Mouse (Mus musculus) kidney, postnatal 0 days (tissue): ENCODE data around the gene Rab4b. TPM values are rescaled to one million over a fixed set of nuclear protein-coding genes. Genes with fewer than 3 reads are reported as not detected.

Experiments used
- ATAC-seq: fragments of 200-750 bp; cut with Nextera tagmentation; replicated peaks from 2 replicates; pipeline ENCODE4 v1.8.0; 2017; ENCODE audit warnings: low read depth, moderate number of reproducible peaks, moderate TSS enrichment, moderate library complexity; ENCODE audit not compliant: low FRiP score
- DNase-seq: peaks from one replicate; pipeline ENCODE4 v3.0.0-alpha.2; 2016; ENCODE audit warnings: low spot score
- H3K27ac ChIP-seq: fragments of 300-500 bp; sonication (generic); 2 replicates; pipeline ENCODE4 v1.5.1; 2014; ENCODE audit warnings: mild to moderate bottlenecking
- H3K27me3 ChIP-seq: fragments of 300-500 bp; sonication (generic); 2 replicates; pipeline ENCODE4 v1.6.1; 2014; ENCODE audit warnings: low read length, mixed read lengths; ENCODE audit not compliant: insufficient read depth
- H3K36me3 ChIP-seq: fragments of 300-500 bp; sonication (generic); 2 replicates; pipeline ENCODE4 v1.6.1; 2014; ENCODE audit warnings: low read length, mixed read lengths; ENCODE audit not compliant: insufficient read depth
- H3K4me1 ChIP-seq: fragments of 300-500 bp; sonication (generic); replicated peaks from 2 replicates; pipeline ENCODE4 v1.6.1; 2014; ENCODE audit warnings: antibody characterized with exemption, low read length, mixed read lengths; ENCODE audit not compliant: insufficient read depth
- H3K4me2 ChIP-seq: fragments of 300-500 bp; sonication (generic); 2 replicates; pipeline ENCODE4 v1.6.1; 2014; ENCODE audit warnings: mild to moderate bottlenecking, low read length, moderate library complexity, mixed read lengths
- H3K4me3 ChIP-seq: fragments of 300-500 bp; sonication (generic); replicated peaks from 2 replicates; pipeline ENCODE4 v1.5.1; 2014; ENCODE audit warnings: low read depth, low read length
- H3K9ac ChIP-seq: fragments of 300-500 bp; sonication (generic); 2 replicates; pipeline ENCODE4 v1.6.1; 2014; ENCODE audit warnings: low read depth, low read length
- H3K9me3 ChIP-seq: fragments of 300-500 bp; sonication (generic); replicated peaks from 2 replicates; pipeline ENCODE4 v1.6.1; 2016; ENCODE audit warnings: low read length, inconsistent platforms, mixed read lengths
- CTCF ChIP-seq: IDR thresholded peaks from 2 replicates; pipeline ENCODE4 v1.5.1; 2016; ENCODE audit warnings: antibody characterized with exemption, low read depth, mild to moderate bottlenecking, moderate library complexity
- WGBS: fragments of 180-500 bp; shearing (Covaris S2); extraction: QIAGEN DNeasy Blood & Tissue Kit; methylation state at CpG from one replicate; pipeline ENCODE4 v1.1.7; 2014; 5-methylcytosine and 5-hydroxymethylcytosine counted together
- polyA plus RNA-seq: library from polyadenylated mRNA; unstranded; fragments of >200 nt; fragmentation: Nextera tagmentation; extraction: Ambion mirVana; gene quantifications from 2 replicates; pipeline ENCODE4 v1.2.1, GENCODE M21; 2015

The Rab4b gene
- polyA plus RNA-seq, 1 experiment from 2014 or later, result 75.0 TPM

DNA sequence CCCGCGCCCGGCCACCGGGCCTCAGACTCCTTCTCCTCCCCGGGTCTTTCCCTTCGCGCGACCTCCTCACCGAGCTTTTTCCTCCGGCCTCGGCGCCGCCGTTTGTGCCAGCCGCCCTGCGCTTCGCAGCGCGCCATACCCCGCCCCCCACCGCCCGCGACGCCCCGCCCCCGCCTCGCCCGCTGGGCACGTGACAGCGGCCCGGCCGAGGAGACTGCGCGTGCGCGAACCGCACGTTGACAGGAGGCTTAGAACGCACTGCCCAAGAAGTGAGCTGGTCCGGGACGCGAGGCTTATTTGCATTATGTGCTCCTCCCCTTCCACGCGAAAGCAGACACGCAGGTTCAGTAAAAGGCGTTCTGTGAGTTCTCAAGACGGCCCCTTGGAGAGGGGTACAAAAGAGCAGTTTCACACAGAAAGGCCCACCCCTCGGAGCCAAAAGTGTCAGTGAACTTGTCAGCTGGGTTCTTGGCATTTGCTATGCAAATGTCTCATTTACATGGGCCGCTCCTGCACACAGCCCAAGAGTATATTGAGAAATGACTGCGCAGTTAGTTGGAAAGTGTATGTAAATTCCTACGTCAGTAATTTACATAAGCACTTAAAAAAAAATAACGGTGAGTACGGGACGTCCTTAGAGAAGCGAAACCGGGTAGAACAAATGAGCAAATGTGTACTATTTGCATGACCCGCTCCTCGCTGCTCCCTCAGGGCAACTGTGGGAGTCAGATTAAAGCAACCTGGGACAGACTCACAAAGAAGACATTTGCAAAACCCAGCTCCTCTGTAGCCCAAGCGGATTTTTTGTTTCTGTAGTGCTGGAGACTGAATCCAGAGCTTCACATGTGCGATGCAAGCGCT is 11.9 kb downstream of the Rab4b start, which contains the start of gene Egln2:
Gene Egln2 (minus strand): TSS at position 189 of the 861 bp plus-strand sequence.
- Histone ChIP-seq H3K4me1 (peaks cover 27% of the 10 kb centered on the region; the same call in 1 of the 2 replicates), H3K4me2 (peak within 1 kb of the TSS; percentile 66), H3K27ac (peak within 1 kb of the TSS; percentile 93), H3K9me3 (no peaks in the 10 kb centered on the region), H3K9ac (peak within 1 kb of the TSS; percentile 69), H3K4me3 (peak within 1 kb of the TSS; percentile 62), H3K36me3 (peaks cover 11% of the 10 kb centered on the region; the same call in 1 of the 2 replicates), H3K27me3 (no peaks in the 10 kb centered on the region)
- WGBS, result under 1% methylated on average over 47 of the region's 61 CpGs
- DNase-seq, result peak; percentile 95
- peak; percentile 79 for ATAC-seq
- TF ChIP-seq CTCF, result no peak

- Histone ChIP-seq H3K27ac (peak overlapping the region; percentile 93), H3K9ac (peak overlapping the region; percentile 69), H3K36me3 (peaks cover 7% of the 10 kb centered on the region; the same call in 1 of the 2 replicates), H3K4me2 (peak overlapping the region; percentile 66), H3K4me1 (peaks cover 27% of the 10 kb centered on the region; the same call in 1 of the 2 replicates), H3K4me3 (peak overlapping the region; percentile 62), H3K9me3 (no peaks in the 10 kb centered on the region), H3K27me3 (no peaks in the 10 kb centered on the region)
- 1% methylated on average over 22 of the region's 43 CpGs for WGBS
- no peak for TF ChIP-seq CTCF
- ATAC-seq (peak; percentile 81), DNase-seq (peak; percentile 87)
Measured at GRCm38 (mm10) chr7:27166229-27166613, 12.5 kb downstream of the Rab4b start.

GRCm38 (mm10) chr7:27165696-27166095 is 13.0 kb downstream of the Rab4b start:
- H3K9ac ChIP-seq, result peak overlapping the region; percentile 69
- H3K4me2 ChIP-seq, result peak overlapping the region; percentile 66
- H3K27me3 ChIP-seq, result no peaks in the 10 kb centered on the region
- ATAC-seq, result no peak
- no peak for DNase-seq
- H3K9me3 ChIP-seq, result no peaks in the 10 kb centered on the region
- H3K27ac ChIP-seq, result peak overlapping the region; percentile 93
- peaks cover 30% of the 10 kb centered on the region; the same call in 1 of the 2 replicates for H3K4me1 ChIP-seq
- 3% methylated on average over 8 of the region's 8 CpGs for WGBS
- no peak for TF ChIP-seq CTCF
- peak overlapping the region; percentile 62 for H3K4me3 ChIP-seq
- H3K36me3 ChIP-seq, result peaks cover 3% of the 10 kb centered on the region; the same call in 1 of the 2 replicates

- 58% methylated on average over 22 of the region's 23 CpGs for WGBS
- H3K4me1 ChIP-seq, result peaks cover 34% of the 10 kb centered on the region; the same call in 1 of the 2 replicates
Measured at GRCm38 (mm10) chr7:27165007-27165655, 13.6 kb downstream of the Rab4b start.

GRCm38 (mm10) chr7:27164112-27164947 is 14.4 kb downstream of the Rab4b start:
- 84% methylated on average over 33 of the region's 33 CpGs for WGBS
- no peak for ATAC-seq
- H3K9me3 ChIP-seq, result no peaks in the 10 kb centered on the region
- peaks cover 3% of the 10 kb centered on the region; the same call in 1 of the 2 replicates for H3K36me3 ChIP-seq
- H3K27me3 ChIP-seq, result no peaks in the 10 kb centered on the region
- no peak for DNase-seq
- peak overlapping the region; percentile 69; the same call in 1 of the 2 replicates for H3K9ac ChIP-seq
- TF ChIP-seq CTCF, result no peak
- no peak overlapping the region for H3K27ac ChIP-seq
- H3K4me1 ChIP-seq, result peaks cover 35% of the 10 kb centered on the region; the same call in 1 of the 2 replicates
- peak overlapping the region; percentile 62; the same call in 1 of the 2 replicates for H3K4me3 ChIP-seq
- peak overlapping the region; percentile 66; the same call in 1 of the 2 replicates for H3K4me2 ChIP-seq

More at GRCm38 (mm10) chr7:27165007-27165655, 13.6 kb downstream of the Rab4b start:
- H3K4me3 ChIP-seq, result peak overlapping the region; percentile 62
- peak overlapping the region; percentile 93 for H3K27ac ChIP-seq
- no peaks in the 10 kb centered on the region for H3K27me3 ChIP-seq
- ATAC-seq (no peak), DNase-seq (no peak)
- TF ChIP-seq CTCF, result no peak
- peak overlapping the region; percentile 66 for H3K4me2 ChIP-seq
- peaks cover 3% of the 10 kb centered on the region; the same call in 1 of the 2 replicates for H3K36me3 ChIP-seq
- H3K9ac ChIP-seq, result peak overlapping the region; percentile 69
- no peaks in the 10 kb centered on the region for H3K9me3 ChIP-seq
